Mouse (Mus musculus) stomach, embryonic 16.5 days (tissue): Measurements from ENCODE around the gene Hmgb1. TPM values are rescaled to one million over a fixed set of nuclear protein-coding genes. Genes with fewer than 3 reads are reported as not detected.

Experiments used
- ATAC-seq: fragments of 200-750 bp; cut with Nextera tagmentation; 2 replicates; pipeline ENCODE4 v1.8.0; 2017; ENCODE audit warnings: moderate number of reproducible peaks, moderate TSS enrichment; ENCODE audit not compliant: insufficient read depth, low FRiP score
- H3K27ac ChIP-seq: fragments of 300-500 bp; sonication (generic); 2 replicates; pipeline ENCODE4 v1.5.1; 2014; ENCODE audit warnings: low read length
- H3K27me3 ChIP-seq: fragments of 300-500 bp; sonication (generic); 2 replicates; pipeline ENCODE4 v1.6.1; 2014; ENCODE audit warnings: low read length, control low read depth, mixed read lengths; ENCODE audit not compliant: control insufficient read depth, insufficient read depth
- H3K36me3 ChIP-seq: fragments of 300-500 bp; sonication (generic); 2 replicates; pipeline ENCODE4 v1.6.1; 2014; ENCODE audit warnings: low read length; ENCODE audit not compliant: control insufficient read depth, insufficient read depth
- H3K4me1 ChIP-seq: fragments of 300-500 bp; sonication (generic); 2 replicates; pipeline ENCODE4 v1.6.1; 2014; ENCODE audit warnings: low read length, control low read depth, mixed read lengths; ENCODE audit not compliant: control insufficient read depth, insufficient read depth
- H3K4me2 ChIP-seq: fragments of 300-500 bp; sonication (generic); 2 replicates; pipeline ENCODE4 v1.6.1; 2014; ENCODE audit warnings: low read depth, low read length, mixed read lengths
- H3K4me3 ChIP-seq: fragments of 300-500 bp; sonication (generic); replicated peaks from 2 replicates; pipeline ENCODE4 v1.5.1; 2014; ENCODE audit warnings: mild to moderate bottlenecking, low read length
- H3K9ac ChIP-seq: fragments of 300-500 bp; sonication (generic); 2 replicates; pipeline ENCODE4 v1.6.1; 2014; ENCODE audit warnings: low read length
- H3K9me3 ChIP-seq: fragments of 300-500 bp; sonication (generic); replicated peaks from 2 replicates; pipeline ENCODE4 v1.6.1; 2016; ENCODE audit warnings: low read length, control low read depth; ENCODE audit not compliant: control insufficient read depth
- WGBS: fragments of 180-500 bp; shearing (Covaris S2); extraction: QIAGEN DNeasy Blood & Tissue Kit; methylation state at CpG from one replicate; pipeline ENCODE4 v1.1.7; 2014; 5-methylcytosine and 5-hydroxymethylcytosine counted together
- polyA plus RNA-seq: library from polyadenylated mRNA; unstranded; fragments of >200 nt; fragmentation: Nextera tagmentation; extraction: Ambion mirVana; gene quantifications from 2 replicates; pipeline ENCODE4 v1.2.1, GENCODE M21; 2015

Hmgb1 gene
- polyA plus RNA-seq, 1 experiment from 2014 or later: 1,078 TPM

GRCm38 (mm10) chr5:149092926-149093325 is 91.4 kb downstream of the Hmgb1 start:
- H3K36me3 ChIP-seq: no peaks in the 10 kb centered on the region
- no peak overlapping the region for H3K4me3 ChIP-seq
- no peaks in the 10 kb centered on the region for H3K9me3 ChIP-seq
- no peaks in the 10 kb centered on the region for H3K4me1 ChIP-seq
- no peak for ATAC-seq
- 90% methylated on average over 5 of the region's 5 CpGs for WGBS
- H3K27me3 ChIP-seq: no peaks in the 10 kb centered on the region
- H3K27ac ChIP-seq: no peak overlapping the region
- H3K4me2 ChIP-seq: no peak overlapping the region
- no peak overlapping the region for H3K9ac ChIP-seq

DNA sequence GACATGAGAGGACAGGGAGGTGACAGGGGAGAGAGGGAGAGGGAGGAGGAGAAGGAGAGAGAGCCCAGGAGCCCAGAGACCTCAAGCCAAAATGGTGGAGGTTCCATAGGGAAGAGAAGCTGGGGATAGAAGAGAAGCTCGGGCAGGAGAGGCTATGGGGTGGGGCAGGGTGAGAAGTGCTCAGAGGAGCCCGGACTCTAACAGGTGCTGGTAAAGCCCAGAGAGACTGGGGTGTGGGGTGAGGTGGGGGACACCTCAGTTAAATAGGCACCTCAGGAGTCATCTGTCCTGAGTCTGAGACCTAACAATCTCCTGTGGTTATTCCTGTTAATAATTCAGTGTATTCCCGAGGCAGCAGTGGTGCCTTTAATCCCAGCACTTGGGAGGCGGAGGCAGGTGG is 91.8 kb downstream of the Hmgb1 start:
- no peaks in the 10 kb centered on the region for H3K27me3 ChIP-seq
- no peak overlapping the region for H3K4me3 ChIP-seq
- WGBS: 76% methylated on average over 4 of the region's 4 CpGs
- H3K9ac ChIP-seq: no peak overlapping the region
- no peaks in the 10 kb centered on the region for H3K9me3 ChIP-seq
- H3K27ac ChIP-seq: no peak overlapping the region
- no peaks in the 10 kb centered on the region for H3K36me3 ChIP-seq
- H3K4me2 ChIP-seq: no peak overlapping the region
- H3K4me1 ChIP-seq: no peaks in the 10 kb centered on the region
- ATAC-seq: no peak

GRCm38 (mm10) chr5:149091256-149091655 is 93.0 kb downstream of the Hmgb1 start:
- ATAC-seq: no peak
- 78% methylated on average over 14 of the region's 14 CpGs for WGBS
- Histone ChIP-seq H3K36me3 (no peaks in the 10 kb centered on the region), H3K27me3 (no peaks in the 10 kb centered on the region), H3K4me3 (no peak overlapping the region), H3K4me1 (no peaks in the 10 kb centered on the region), H3K27ac (no peak overlapping the region), H3K4me2 (no peak overlapping the region), H3K9me3 (no peaks in the 10 kb centered on the region), H3K9ac (no peak overlapping the region)

DNA sequence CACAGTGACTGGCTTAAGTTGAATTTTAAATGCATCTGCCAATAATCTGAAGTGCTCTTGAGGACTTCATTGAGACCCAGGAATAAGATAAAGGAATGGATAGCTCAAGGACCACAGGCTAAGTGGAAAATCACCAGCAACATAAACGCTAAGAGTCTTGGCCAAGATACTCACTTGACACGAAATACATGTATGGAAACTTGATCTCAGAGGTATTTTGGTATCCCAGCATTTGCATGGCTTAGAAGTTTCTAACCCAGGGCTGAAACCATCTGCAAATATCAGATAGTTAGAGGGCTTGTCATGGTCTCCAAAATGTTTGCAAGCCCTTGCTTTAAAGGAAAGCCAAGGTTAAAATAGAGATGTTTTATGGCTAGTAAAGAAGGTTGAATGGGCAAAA is 94.4 kb downstream of the Hmgb1 start:
- Histone ChIP-seq H3K27me3 (no peaks in the 10 kb centered on the region), H3K9me3 (no peaks in the 10 kb centered on the region), H3K4me3 (no peak overlapping the region), H3K27ac (no peak overlapping the region), H3K36me3 (no peaks in the 10 kb centered on the region), H3K4me1 (no peaks in the 10 kb centered on the region), H3K4me2 (no peak overlapping the region), H3K9ac (no peak overlapping the region)
- 75% methylated on average over 2 of the region's 2 CpGs for WGBS
- no peak for ATAC-seq

GRCm38 (mm10) chr5:149089456-149089855 is 94.8 kb downstream of the Hmgb1 start:
- no peak overlapping the region for H3K9ac ChIP-seq
- no peak for ATAC-seq
- no peaks in the 10 kb centered on the region for H3K36me3 ChIP-seq
- WGBS: 89% methylated on average over 5 of the region's 5 CpGs
- no peaks in the 10 kb centered on the region for H3K27me3 ChIP-seq
- no peaks in the 10 kb centered on the region for H3K4me1 ChIP-seq
- no peak overlapping the region for H3K4me3 ChIP-seq
- no peaks in the 10 kb centered on the region for H3K9me3 ChIP-seq
- H3K4me2 ChIP-seq: no peak overlapping the region
- H3K27ac ChIP-seq: no peak overlapping the region

DNA sequence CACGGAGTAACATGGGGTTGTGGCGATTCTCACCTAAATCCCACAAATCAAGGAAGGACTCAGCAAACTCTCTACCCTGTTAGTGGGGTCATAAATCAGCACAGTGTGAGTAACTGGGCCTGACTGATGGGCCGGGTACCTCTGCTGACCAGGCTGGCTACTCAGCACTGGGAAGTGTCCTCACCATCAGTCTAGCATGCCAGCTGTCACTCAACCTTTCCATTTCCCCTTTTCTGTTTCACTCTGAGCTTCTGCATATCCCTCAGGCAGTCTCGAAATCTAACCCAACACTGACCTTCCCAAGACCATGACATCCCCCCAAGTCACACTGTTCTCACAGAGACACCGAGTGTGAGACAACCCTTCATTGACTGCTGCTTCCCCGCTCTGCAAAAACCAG is 95.4 kb downstream of the Hmgb1 start:
- WGBS: 74% methylated on average over 6 of the region's 6 CpGs
- Histone ChIP-seq H3K27ac (no peak overlapping the region), H3K9me3 (no peaks in the 10 kb centered on the region), H3K4me3 (no peak overlapping the region), H3K4me2 (no peak overlapping the region), H3K9ac (no peak overlapping the region), H3K27me3 (no peaks in the 10 kb centered on the region), H3K36me3 (no peaks in the 10 kb centered on the region), H3K4me1 (no peaks in the 10 kb centered on the region)
- ATAC-seq: no peak

GRCm38 (mm10) chr5:149088149-149088548 is 96.1 kb downstream of the Hmgb1 start:
- Histone ChIP-seq H3K9ac (no peak overlapping the region), H3K4me2 (no peak overlapping the region), H3K27ac (no peak overlapping the region), H3K27me3 (no peaks in the 10 kb centered on the region), H3K4me3 (no peak overlapping the region), H3K4me1 (no peaks in the 10 kb centered on the region), H3K36me3 (no peaks in the 10 kb centered on the region), H3K9me3 (no peaks in the 10 kb centered on the region)
- WGBS: 76% methylated on average over 3 of the region's 3 CpGs
- ATAC-seq: no peak

DNA sequence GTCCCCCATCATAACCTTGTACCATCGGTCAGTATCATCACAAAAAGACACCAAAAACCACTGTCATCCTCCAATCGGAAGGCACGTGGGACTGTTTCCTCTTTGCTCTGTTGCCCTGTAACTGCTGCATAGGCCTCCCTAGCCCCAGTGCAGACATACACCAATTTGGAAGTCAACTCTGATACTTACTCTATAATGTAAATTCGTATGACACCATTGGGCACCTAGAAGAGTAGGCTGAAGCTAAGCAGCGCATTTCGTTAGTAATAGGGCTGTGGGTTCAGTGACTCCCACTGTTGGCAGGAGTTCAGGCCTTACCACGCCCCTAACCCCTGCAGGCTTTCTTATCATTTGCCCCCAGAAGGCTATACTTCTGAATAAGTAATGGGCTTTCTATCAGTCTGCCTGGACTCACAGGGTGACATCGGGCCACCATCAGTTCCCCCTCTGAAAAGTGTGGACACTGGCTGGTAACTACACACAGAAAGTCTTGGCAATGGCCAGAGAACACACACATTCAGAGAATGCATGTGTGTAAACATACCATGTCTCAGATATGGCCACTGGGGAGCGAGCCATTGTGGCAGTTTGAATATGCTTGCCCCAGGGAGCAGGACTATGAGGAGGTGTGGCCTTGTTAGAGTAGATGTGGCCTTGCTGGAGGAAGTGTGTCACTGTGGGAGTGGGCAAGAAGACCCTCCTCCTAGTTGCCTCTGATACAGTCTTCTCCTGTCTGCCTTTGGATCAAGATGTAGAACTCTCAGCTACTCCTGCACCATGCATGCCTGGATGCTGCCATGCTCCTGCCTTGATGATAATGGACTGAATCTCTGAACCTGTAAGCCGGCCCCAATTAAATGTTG is 97.7 kb downstream of the Hmgb1 start:
- no peak for ATAC-seq
- Histone ChIP-seq H3K27me3 (no peaks in the 10 kb centered on the region), H3K4me3 (no peak overlapping the region), H3K4me2 (no peak overlapping the region), H3K36me3 (no peaks in the 10 kb centered on the region), H3K9me3 (no peaks in the 10 kb centered on the region), H3K4me1 (no peaks in the 10 kb centered on the region), H3K27ac (no peak overlapping the region), H3K9ac (no peak overlapping the region)
- 86% methylated on average over 10 of the region's 10 CpGs for WGBS

GRCm38 (mm10) chr5:149080466-149080865 is 103.8 kb downstream of the Hmgb1 start:
- Histone ChIP-seq H3K4me3 (no peak overlapping the region), H3K4me2 (no peak overlapping the region), H3K9ac (no peak overlapping the region), H3K9me3 (peaks cover 4% of the 10 kb centered on the region; the same call in 1 of the 2 replicates), H3K27me3 (no peaks in the 10 kb centered on the region), H3K36me3 (no peaks in the 10 kb centered on the region), H3K27ac (no peak overlapping the region), H3K4me1 (peaks cover 12% of the 10 kb centered on the region; the same call in 1 of the 2 replicates)
- ATAC-seq: no peak
- 96% methylated on average over 8 of the region's 8 CpGs for WGBS
